Mouse (Mus musculus) embryonic fibroblast, embryonic 13.5 days (primary cell): ENCODE measurements around the gene Atoh7.

Experiments
- CTCF ChIP-seq: IDR thresholded peaks from 2 replicates; pipeline ENCODE4 v1.5.1; 2011; ENCODE audit warnings: mild to moderate bottlenecking, control low read depth, low read length, moderate library complexity, borderline replicate concordance; ENCODE audit not compliant: insufficient read depth
- POLR2A ChIP-seq: IDR thresholded peaks from 2 replicates; pipeline ENCODE4 v1.6.1; 2011; ENCODE audit warnings: low read depth, mild to moderate bottlenecking, control low read depth, low read length, moderate library complexity

GRCm38 (mm10) chr10:63065988-63066387 lies 33.5 kb upstream of the Atoh7 start:
- TF ChIP-seq POLR2A (no peak), CTCF (peak; percentile 78)
